Mouse (Mus musculus) embryonic fibroblast, embryonic 13.5 days (primary cell): ENCODE results near the gene Fgf14. TPM values are rescaled to one million over a fixed set of nuclear protein-coding genes. Genes with fewer than 3 reads are reported as not detected.
"Not testable (repeated sequence)": the region's sequence is repeated elsewhere in the genome, so short reads cannot be mapped to it uniquely, and the experiment has no call there.

Experiments used
- H3K27ac ChIP-seq: 2 replicates; pipeline ENCODE4 v1.5.1; 2012; ENCODE audit warnings: low read length, control low read depth, inconsistent platforms; ENCODE audit not compliant: insufficient read depth
- H3K4me1 ChIP-seq: 2 replicates; pipeline ENCODE4 v1.6.1; 2011; ENCODE audit warnings: low read length; ENCODE audit not compliant: control insufficient read depth, insufficient read depth
- H3K4me3 ChIP-seq: 2 replicates; pipeline ENCODE4 v1.5.1; 2011; ENCODE audit warnings: mild to moderate bottlenecking, control low read depth, low read length; ENCODE audit not compliant: insufficient read depth
- CTCF ChIP-seq: IDR thresholded peaks from 2 replicates; pipeline ENCODE4 v1.5.1; 2011; ENCODE audit warnings: mild to moderate bottlenecking, control low read depth, low read length, moderate library complexity, borderline replicate concordance; ENCODE audit not compliant: insufficient read depth
- POLR2A ChIP-seq: IDR thresholded peaks from 2 replicates; pipeline ENCODE4 v1.6.1; 2011; ENCODE audit warnings: low read depth, mild to moderate bottlenecking, control low read depth, low read length, moderate library complexity
- polyA plus RNA-seq: library from polyadenylated mRNA; stranded (reverse); fragments of >200 nt; gene quantifications from 2 replicates; pipeline ENCODE4 v1.2.4, GENCODE M21; 2011; ENCODE audit warnings: low read depth; ENCODE audit not compliant: missing spikeins, insufficient read length

Gene Fgf14
- polyA plus RNA-seq, 1 experiment = 0.47 TPM

GRCm38 (mm10) chr14:124488971-124489370 lies 188.0 kb downstream of the Fgf14 start:
- H3K27ac ChIP-seq = no peak overlapping the region
- no peak for TF ChIP-seq CTCF
- TF ChIP-seq POLR2A = no peak
- no peaks in the 10 kb centered on the region for H3K4me1 ChIP-seq
- H3K4me3 ChIP-seq = no peak overlapping the region

DNA sequence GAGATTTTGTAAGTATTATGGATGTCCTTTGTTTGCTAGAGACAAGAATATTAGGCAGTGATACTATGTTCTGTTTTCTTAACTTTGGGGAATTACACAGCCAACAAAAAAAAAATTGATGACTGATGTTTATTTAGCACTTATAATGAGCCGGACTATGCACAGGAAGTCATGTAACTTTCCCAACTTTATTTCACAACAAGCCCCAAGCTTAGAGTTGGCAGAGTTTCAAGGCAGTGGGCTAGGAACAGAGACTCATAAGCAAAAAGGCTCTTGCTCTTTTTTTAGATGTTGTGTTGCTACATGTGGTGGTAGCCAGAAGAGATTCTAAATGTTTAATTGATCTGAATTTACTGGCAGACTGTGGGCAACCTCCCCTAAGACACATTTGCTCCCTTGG lies 191.7 kb downstream of the Fgf14 start:
- no peak overlapping the region for H3K27ac ChIP-seq
- no peaks in the 10 kb centered on the region for H3K4me1 ChIP-seq
- H3K4me3 ChIP-seq = no peak overlapping the region
- TF ChIP-seq CTCF (no peak), POLR2A (no peak)

- TF ChIP-seq CTCF = no peak
- TF ChIP-seq POLR2A = no peak
These were observed 202.8 kb downstream of the Fgf14 start for GRCm38 (mm10) chr14:124474066-124474667.

GRCm38 (mm10) chr14:124470909-124471308 lies 206.0 kb downstream of the Fgf14 start:
- Histone ChIP-seq H3K4me3 (no peak overlapping the region), H3K27ac (no peak overlapping the region), H3K4me1 (no peaks in the 10 kb centered on the region)
- TF ChIP-seq CTCF (no peak), POLR2A (no peak)

More at GRCm38 (mm10) chr14:124474066-124474667, 202.8 kb downstream of the Fgf14 start:
- Histone ChIP-seq H3K4me3 (no peak overlapping the region), H3K4me1 (no peaks in the 10 kb centered on the region), H3K27ac (no peak overlapping the region)

- H3K27ac ChIP-seq = no peak overlapping the region
- no peak overlapping the region for H3K4me3 ChIP-seq
- TF ChIP-seq CTCF (no peak), POLR2A (no peak)
- no peaks in the 10 kb centered on the region for H3K4me1 ChIP-seq
These were observed 221.8 kb downstream of the Fgf14 start for GRCm38 (mm10) chr14:124455120-124455519.

DNA sequence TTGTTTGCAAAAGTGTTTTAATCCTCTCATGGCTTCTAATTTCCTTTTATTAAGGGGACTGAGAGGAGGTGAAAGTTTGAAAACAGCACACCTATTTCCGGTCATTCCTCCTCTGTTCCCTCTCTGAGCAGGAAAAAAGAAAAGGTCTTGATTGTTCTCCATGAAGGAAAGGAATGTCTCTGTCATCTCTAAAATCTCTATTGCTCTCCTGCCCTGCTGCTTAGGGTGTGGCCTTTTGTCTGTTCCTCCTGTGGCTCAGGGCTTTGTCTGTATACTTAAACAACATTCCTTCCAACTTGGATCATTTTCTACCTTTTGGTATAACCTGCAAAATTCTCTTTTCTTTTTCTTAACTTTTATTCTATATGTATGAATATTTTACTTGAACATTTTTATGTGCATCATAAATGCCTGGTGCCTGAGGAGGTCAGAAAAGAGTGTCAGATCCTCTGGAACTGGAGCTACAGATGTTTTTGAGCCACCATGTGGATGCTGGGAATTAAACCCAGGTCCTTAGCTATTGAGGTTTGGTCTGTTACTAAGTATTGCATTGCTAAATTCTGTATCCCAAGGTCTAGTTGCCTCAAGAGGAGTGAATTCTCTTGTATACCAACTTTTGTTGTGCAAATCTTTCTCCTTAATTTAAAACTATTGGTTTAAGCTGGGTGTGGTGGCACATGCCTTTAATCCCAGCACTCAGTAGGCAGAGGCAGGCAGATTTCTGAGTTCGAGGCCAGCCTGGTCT lies 230.7 kb downstream of the Fgf14 start:
- TF ChIP-seq CTCF (no peak), POLR2A (no peak)
- H3K4me1 ChIP-seq = no peaks in the 10 kb centered on the region
- H3K4me3 ChIP-seq = no peak overlapping the region

DNA sequence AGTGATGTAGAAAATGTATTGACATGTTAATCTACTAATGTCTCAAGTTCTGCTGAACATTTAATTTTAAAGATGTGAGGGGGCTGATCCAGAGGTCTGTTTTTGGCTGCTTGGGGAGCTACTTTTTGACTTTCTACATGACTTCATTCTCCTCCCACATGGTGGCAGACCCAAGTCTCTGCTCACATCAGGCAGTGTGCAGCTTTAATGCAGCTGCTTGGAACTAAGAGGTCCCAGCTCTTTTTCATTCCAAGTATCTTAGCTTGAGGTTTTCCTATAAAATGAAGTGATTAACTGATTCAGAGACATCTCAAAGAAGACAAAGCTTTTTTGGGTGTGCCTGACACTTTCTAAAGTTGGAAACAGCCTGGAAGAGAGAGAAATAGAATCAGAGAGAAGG lies 232.1 kb downstream of the Fgf14 start:
- TF ChIP-seq POLR2A (no peak), CTCF (no peak)
- Histone ChIP-seq H3K4me1 (no peaks in the 10 kb centered on the region), H3K4me3 (no peak overlapping the region), H3K27ac (no peak overlapping the region)

More for the DNA sequence above, 230.7 kb downstream of the Fgf14 start:
- no peak overlapping the region for H3K27ac ChIP-seq

DNA sequence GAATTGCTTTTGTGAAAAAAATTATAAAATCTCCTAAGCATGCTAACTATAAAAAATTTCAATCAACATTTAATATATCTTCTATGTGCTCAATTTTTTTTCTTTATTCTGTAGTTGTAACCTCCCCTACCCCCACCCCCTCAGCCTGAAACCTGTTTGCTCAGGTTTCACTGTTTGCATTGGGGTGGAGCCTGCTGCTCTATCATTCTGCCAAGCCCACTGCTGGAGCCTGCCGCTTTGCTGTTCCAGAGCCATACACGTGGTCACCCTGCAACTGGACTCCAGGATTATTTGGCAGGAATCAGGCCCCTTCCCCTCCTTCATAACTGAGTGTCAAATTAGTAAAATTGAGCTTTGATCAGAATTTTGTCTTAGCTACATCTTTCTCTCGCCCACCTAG lies 237.6 kb downstream of the Fgf14 start:
- H3K4me1 ChIP-seq, H3K4me3 ChIP-seq, H3K27ac ChIP-seq: not testable (repeated sequence)

- TF ChIP-seq CTCF (no peak), POLR2A (no peak)
- no peaks in the 10 kb centered on the region for H3K4me1 ChIP-seq
- H3K4me3 ChIP-seq = no peak overlapping the region
- no peak overlapping the region for H3K27ac ChIP-seq
These were observed 265.0 kb downstream of the Fgf14 start for GRCm38 (mm10) chr14:124411890-124412289.

- H3K4me3 ChIP-seq = no peak overlapping the region
- no peak for TF ChIP-seq CTCF
- TF ChIP-seq POLR2A = no peak
- H3K27ac ChIP-seq = no peak overlapping the region
These were observed 266.0 kb downstream of the Fgf14 start for GRCm38 (mm10) chr14:124410945-124411344.

More at GRCm38 (mm10) chr14:124410945-124411344, 266.0 kb downstream of the Fgf14 start:
- no peaks in the 10 kb centered on the region for H3K4me1 ChIP-seq
